Mouse (Mus musculus): ENCODE measurements around the gene Sox13.

Sox13 gene

DNA sequence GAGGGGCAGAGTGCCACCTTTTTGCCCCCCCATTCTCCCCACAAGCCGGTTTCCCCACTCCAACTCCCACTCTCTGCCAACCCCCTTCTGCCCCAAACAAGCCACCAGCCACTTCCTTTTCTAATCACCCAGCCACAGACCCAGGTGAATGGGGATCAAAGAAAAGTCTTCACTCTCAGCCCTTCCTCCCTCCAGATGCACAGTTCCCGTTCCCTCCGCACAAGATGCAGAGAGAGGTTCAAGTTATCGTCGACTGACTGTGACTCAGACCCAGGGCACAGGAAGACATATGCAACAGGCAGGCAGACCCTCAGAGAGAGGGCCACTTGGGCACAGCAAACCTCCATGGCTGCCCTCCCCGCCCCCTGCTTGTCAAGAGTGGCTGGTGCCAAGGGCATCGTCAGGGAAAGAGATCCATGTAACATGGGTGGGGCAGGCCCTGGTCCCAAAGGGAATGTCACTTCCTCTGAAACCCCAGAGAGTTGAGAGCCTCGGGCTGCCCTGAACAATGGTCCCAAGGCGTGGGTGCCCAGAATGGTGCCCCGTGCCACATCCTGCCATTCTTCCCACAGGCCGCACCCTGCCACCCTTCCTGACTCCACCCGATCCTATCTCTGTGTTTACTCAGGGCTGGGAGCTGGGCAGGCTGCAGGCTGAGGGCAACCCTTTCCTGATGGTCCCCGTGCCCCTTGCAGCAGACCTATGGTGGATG is 24.0 kb downstream of the Sox13 start:
- no peak for DNase-seq (ENCODE audit: low spot score)

- peak; percentile 88 for DNase-seq (ENCODE audit: low spot score)
Measured at GRCm38 (mm10) chr1:133397483-133398237, 26.5 kb downstream of the Sox13 start.

- no peak for DNase-seq (ENCODE audit: low spot score)
Measured at GRCm38 (mm10) chr1:133397094-133397482, 27.1 kb downstream of the Sox13 start.

- no peak for DNase-seq (ENCODE audit: low spot score)
Measured at GRCm38 (mm10) chr1:133396693-133397092, 27.5 kb downstream of the Sox13 start.

GRCm38 (mm10) chr1:133394702-133395101 is 29.5 kb downstream of the Sox13 start:
- DNase-seq (ENCODE audit: low spot score) = no peak

- DNase-seq (ENCODE audit: low spot score) = no peak
Measured at GRCm38 (mm10) chr1:133387539-133388268, 36.5 kb downstream of the Sox13 start.

DNA sequence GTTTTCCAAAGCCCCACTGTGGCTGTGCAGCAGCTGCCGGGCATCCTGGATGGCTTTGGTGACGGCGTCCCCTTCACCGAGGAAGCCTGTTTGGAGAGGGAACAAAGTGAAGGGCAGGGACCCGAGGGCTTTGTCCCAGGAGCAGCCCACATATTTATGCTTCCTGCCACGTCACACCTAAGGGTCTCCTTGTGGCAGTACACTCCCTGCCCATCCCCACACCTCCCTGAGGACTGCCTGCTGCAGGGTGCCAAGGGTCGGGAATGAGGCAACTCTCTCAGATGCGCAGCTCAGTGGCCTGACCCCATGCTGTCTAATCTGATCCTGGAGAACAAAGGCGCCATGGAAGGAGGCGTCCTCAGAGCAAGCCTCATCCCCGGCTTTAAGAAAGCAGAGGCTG is 38.0 kb downstream of the Sox13 start:
- no peak for DNase-seq (ENCODE audit: low spot score)

DNA sequence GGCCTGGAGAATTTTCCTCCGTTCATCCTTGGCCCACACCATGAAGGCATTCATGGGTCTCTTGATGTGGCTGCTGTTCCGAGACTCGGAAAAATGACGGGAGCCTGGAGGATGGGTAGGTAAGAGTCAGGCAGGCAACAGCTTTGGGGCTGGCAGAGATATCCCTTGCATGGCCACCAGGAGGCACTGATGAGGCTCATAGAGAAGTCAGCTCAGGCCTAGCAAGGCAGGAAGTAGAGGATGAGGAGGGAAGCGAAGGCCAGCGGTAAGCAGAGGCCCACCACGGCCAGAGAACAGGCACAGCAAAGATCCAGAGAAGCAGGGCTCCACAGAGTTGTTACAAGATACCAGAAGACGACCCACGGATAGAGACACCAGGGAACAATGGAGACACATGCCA is 38.7 kb downstream of the Sox13 start:
- DNase-seq (ENCODE audit: low spot score) = peak; percentile 88

DNA sequence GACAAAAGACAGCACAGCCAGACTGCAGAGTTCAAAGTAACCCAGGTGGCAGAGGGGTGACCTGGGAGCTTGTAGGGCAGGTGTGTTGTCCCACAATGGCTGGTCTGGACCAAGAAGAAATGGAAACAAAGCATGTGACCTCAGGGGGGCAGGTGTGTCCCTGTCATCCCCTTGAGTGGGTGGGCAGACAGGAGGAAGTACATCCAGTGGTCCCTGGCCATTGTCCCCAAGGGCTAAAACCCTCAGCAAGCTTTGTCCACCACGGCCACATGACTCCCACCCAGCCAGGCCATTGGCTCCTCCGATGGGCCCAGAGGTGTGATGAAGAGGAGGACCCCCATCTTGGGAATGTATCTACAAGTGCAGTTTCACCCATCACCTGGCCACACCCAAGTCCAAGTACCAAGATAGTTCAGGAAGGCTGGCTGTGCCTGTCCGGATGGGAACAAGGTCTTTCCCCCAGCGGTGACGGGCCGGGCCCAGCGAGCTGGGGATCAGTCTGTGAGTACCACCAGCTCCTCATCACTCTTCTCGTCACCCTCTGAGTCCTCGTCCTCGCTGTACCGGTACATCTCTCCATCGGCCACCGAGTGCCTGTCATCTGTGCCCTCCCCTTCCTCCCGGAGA is 40.9 kb downstream of the Sox13 start:
- DNase-seq (ENCODE audit: low spot score) = no peak

- no peak for DNase-seq (ENCODE audit: low spot score)
Measured at GRCm38 (mm10) chr1:133382552-133383155, 41.5 kb downstream of the Sox13 start.

- DNase-seq (ENCODE audit: low spot score) = peak; percentile 94
Measured at GRCm38 (mm10) chr1:133382008-133382407, 42.2 kb downstream of the Sox13 start.

DNA sequence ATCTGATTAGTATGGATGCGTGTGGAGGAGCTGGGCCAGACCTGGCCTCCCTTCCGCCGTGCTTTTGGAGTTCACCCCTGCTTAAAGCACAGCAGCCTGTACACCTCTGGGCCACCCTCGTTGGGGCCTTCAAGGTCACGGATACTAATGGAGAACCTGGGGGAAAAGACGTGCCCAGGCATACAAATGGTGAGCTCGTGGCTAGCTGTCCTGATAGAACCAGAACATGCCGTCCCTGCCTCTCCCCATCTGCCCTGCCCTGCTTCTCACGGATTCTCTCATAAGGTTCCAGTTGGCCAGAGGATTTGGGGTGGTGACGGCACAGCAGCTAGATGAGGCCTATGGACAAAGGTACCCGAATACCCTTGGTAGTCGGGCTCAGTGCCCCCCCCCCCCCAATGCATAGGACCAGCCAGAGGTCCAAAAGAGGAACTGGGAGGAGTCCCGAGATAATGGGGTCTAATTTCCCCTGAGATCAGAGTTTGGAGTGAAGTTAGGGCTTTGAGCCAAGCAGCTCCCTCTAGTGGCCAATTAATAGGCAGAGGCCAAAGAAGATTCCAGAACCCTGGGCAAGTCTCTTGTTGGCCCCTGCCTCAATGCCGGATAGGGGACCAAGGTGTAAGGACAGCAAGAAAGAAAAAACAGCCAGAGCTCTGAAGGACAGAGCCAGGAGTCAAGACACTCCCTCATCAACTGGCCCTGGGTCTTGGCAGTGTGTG is 43.7 kb downstream of the Sox13 start:
- peak; percentile 72 for DNase-seq (ENCODE audit: low spot score)

DNA sequence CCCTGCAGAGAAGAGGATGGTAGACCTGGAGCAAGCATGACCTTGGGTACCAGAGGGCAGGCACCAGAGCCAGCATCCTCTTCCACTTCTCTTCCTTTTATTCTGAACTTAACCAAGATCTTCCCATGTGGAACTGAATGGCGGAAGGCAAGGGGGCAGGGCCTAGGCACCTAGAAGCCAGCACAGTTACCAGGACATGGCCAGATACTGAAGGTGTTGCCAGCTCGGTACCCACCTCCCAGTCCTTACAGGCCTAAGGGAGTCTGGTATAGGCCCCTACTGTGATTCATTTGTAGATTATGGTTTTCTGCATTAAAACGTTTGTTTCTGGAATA is 44.2 kb downstream of the Sox13 start:
- no peak for DNase-seq (ENCODE audit: low spot score)

- DNase-seq (ENCODE audit: low spot score) = no peak
Measured at GRCm38 (mm10) chr1:133379254-133379985, 44.8 kb downstream of the Sox13 start.

DNA sequence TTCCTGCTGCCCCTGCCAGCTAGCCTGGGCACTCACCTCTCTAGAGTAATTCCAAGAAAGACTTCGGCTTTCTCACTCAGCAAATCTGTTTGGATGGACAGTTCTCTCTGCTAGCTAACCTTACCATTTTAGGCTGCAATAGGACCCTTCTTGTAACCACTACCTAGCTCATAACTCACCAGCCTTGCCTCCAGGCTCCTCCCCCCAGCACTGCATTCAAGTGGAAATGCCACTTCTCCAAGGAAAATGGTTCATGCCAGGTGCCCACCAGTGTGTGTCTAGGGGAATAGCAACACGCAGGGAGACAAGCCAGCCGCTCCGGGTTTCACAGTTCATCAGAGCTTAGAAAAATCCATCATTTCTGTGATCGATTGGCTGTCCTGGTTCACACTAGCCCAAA is 46.6 kb downstream of the Sox13 start:
- DNase-seq (ENCODE audit: low spot score) = no peak

- no peak for DNase-seq (ENCODE audit: low spot score)
Measured at GRCm38 (mm10) chr1:133375696-133376346, 48.4 kb downstream of the Sox13 start.

GRCm38 (mm10) chr1:133372113-133372512 is 52.1 kb downstream of the Sox13 start:
- no peak for DNase-seq (ENCODE audit: low spot score)

- no peak for DNase-seq (ENCODE audit: low spot score)
Measured at GRCm38 (mm10) chr1:133371431-133371830, 52.7 kb downstream of the Sox13 start.

- no peak for DNase-seq (ENCODE audit: low spot score)
Measured at GRCm38 (mm10) chr1:133370352-133370751, 53.8 kb downstream of the Sox13 start.

DNA sequence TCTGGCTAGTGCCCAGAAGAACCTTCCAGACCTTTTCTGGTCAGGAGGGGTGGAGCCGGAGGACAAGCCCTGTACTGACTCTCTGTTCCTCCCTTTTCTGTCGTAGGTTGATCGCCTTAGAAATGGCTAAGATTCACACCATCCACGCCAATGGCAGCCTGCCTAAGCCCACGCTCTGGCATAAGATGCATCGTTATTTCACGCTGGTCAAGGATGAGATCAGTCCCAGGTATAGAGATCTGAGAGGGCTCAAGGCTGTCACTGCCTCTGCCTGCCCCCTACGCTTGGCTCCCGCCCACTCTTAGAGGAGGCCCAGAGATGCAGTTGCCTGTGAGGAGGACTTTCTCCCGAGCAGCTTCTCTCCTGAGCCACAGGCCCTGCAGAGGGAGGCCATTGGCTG is 55.5 kb downstream of the Sox13 start:
- no peak for DNase-seq (ENCODE audit: low spot score)
